Mouse (Mus musculus): Measurements from ENCODE around the gene Phgr1.

Gene Phgr1

GRCm38 (mm10) chr2:118772158-118772874 lies at the start of gene Phgr1:
Gene Phgr1, plus strand, starts transcription at chr2:118772769.
- no peak for DNase-seq (ENCODE audit: low read depth, low spot score)

GRCm38 (mm10) chr2:118723693-118724486 lies 48.7 kb upstream of the Phgr1 start:
- DNase-seq (ENCODE audit: low read depth, low spot score) = no peak

DNA sequence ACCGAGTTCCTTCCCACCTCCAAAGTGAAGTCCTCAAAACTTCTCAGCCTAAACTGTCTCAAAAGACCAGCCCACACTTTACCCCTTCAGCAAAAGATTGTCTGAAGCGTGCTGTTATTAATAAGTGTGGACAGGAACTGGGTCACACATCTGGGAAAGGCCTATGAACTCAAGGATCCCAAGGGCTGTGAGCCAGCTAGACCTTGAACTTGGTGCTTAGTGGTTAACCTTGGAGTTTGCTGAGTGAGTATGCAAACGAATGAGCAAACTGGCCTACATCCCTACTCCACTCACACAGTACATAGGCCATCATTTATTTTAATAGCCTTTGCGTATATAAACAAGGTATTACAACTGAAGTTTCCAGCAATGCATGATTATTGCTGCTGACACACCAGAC lies 47.1 kb upstream of the Phgr1 start:
- no peak for DNase-seq (ENCODE audit: low read depth, low spot score)

GRCm38 (mm10) chr2:118726873-118727272 lies 45.7 kb upstream of the Phgr1 start:
- DNase-seq (ENCODE audit: low read depth, low spot score) = no peak

GRCm38 (mm10) chr2:118727911-118728310 lies 44.7 kb upstream of the Phgr1 start:
- DNase-seq (ENCODE audit: low read depth, low spot score) = no peak

- DNase-seq (ENCODE audit: low read depth, low spot score) = peak; percentile 67
Measured at GRCm38 (mm10) chr2:118728337-118728736, 44.2 kb upstream of the Phgr1 start, which contains the start of gene Plcb2. Gene Plcb2, minus strand, starts transcription at chr2:118728438.

DNA sequence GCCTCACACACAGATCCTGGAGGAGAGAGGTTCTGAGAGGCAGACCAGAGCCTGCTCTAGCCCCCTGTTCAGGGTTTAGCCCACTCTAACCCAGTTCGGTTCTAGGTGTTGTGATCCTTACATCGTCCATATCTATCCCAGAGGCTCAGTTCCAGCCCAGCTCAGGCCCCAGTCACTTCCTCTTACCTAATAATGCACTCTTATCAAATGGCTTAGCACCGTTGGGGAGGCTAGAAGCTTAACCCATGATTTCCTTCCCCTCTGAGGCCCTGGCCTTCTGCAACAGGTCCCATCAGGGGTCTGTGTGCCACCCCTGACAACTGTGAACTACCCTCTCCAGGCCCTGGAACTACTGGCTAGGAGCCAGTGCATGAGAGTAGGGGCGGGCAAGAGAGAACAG lies 43.4 kb upstream of the Phgr1 start:
- no peak for DNase-seq (ENCODE audit: low read depth, low spot score)

DNA sequence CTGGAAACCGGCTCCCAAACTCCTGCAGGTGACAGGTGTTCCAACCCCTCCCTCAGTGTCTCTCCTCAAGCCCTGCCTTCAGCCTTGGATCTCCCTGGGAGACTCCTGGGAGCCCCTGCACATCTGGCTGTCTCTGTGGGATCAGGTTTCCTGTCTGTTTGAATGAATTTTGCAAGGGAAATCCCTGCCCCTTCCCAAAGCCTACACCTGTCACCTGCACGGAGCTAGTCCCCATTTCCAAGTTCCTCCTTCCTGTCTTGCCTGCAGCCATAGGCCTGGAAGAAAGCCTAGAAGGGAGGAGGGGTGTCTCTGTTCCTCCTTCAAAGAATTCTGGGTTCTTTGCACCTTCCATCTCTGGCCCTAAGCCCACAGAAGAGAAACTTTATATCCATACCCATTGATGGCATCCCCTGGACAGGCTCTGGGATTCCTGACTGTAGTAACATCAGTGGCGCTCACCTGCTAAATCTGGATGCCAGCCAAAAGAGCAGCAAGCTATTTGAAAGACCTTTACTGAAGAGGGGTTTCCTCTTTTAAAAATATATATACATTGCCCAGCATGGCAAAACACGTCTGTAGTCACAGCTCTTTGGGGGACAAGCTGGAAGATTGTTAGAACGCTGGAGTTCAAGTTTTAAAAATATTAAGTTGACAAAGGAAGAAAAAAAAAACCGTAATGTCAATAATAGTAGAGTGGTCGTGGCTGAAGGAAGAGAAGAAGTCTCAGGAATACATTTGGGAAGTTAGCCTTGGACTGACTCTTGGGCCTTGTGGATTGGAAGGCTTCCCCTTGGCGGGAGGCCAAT lies 42.5 kb upstream of the Phgr1 start:
- DNase-seq (ENCODE audit: low read depth, low spot score) = no peak

- DNase-seq (ENCODE audit: low read depth, low spot score) = peak; percentile 66
Measured at GRCm38 (mm10) chr2:118730622-118730915, 42.0 kb upstream of the Phgr1 start.

DNA sequence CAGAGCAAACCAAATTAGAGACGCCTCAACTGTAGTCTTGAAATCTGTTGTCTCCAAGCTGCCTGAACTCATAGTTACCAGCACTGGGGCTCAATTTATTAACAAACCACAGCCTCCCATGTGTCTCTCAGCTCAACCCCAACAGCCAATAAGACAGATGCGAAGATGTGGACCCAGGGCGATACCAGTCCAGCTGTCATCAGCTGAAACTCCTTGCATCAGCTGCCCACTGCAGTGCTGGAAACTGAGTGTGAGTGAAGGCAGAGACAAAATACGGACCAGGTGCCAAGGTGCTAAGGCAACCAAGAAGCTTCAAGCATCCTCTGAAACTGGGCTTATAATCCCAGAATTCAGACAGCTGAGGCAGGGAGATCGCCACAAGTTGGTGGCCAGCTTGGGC lies 40.6 kb upstream of the Phgr1 start:
- no peak for DNase-seq (ENCODE audit: low read depth, low spot score)

- no peak for DNase-seq (ENCODE audit: low read depth, low spot score)
Measured at GRCm38 (mm10) chr2:118733341-118733740, 39.2 kb upstream of the Phgr1 start.

DNA sequence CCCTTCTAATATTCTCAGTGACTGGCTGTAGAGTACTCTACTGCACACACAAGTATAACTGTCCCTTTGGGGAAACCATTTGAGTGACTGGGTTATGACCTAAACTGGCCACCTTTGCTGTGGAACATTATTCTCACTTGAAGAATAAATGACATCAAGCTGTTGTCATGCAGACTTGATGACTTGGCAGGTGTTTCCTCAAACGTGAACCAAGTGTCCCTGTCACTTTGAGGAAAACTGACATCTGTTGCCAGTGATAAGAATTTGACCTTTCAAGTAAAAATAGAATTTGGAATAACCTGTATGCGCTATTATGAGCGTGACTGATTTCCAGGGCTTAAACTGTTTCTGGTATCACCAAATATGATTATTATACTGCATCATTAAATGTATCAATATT lies 32.2 kb upstream of the Phgr1 start:
- no peak for DNase-seq (ENCODE audit: low read depth, low spot score)

GRCm38 (mm10) chr2:118741183-118741582 lies 31.4 kb upstream of the Phgr1 start:
- no peak for DNase-seq (ENCODE audit: low read depth, low spot score)

DNA sequence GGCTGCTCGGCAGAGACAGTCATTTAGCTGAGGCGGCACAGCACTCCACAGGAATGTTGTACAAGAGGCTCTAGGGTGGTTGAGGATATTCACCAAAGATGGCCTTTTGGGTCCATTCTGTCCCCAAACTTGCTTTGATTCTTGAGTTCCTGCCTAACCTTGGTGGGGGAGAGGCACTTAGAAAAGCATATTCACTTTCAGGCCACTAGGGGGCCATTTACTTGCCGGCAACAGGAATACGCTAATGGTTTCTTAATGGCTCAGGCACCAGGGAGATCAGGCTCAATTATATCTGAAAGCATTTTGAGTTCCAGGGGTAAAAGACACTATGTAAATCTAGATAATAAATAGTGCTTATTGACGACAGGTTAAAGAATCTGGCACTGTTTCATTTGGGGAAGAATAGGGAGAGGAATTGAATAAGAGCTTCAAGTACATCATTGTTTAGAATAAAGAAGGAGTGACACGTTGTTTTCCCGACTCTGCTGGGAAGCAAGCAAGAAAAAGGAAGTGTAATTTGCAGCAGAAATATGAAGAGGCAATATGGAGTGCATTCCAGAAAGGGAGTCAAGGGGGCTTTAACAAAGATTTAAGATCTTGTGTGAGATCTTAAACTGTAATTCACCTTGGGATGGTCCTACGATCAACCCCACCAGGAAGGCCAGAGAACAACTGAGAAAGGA lies 29.2 kb upstream of the Phgr1 start:
- DNase-seq (ENCODE audit: low read depth, low spot score) = peak; percentile 77

DNA sequence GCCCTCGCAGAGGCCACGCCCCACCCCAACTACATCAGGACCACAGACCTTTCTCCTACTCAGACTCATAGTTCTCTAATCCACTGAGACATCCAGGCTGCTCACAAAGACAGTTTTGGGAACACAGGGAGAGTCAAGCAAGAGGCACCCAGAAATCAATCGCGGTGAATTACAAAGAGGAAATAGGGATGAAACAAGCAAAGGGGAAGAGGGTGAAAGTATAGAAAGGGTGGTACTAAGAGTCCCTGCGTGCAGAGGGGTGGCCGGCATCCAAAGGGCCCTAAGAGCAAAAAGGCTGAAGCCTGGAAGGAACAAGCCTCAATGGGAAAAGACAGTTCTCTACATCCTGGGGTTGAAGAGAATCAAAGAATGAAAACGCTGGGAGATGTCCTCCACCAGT lies 27.9 kb upstream of the Phgr1 start:
- DNase-seq (ENCODE audit: low read depth, low spot score) = no peak

- peak; percentile 89 for DNase-seq (ENCODE audit: low read depth, low spot score)
Measured at GRCm38 (mm10) chr2:118745232-118745884, 27.2 kb upstream of the Phgr1 start, which contains the start of gene Inafm2. Gene Inafm2, plus strand, starts transcription at chr2:118745758.

GRCm38 (mm10) chr2:118745915-118746901 lies 26.4 kb upstream of the Phgr1 start:
- DNase-seq (ENCODE audit: low read depth, low spot score) = peak; percentile 58

GRCm38 (mm10) chr2:118747301-118747960 lies 25.1 kb upstream of the Phgr1 start:
- peak; percentile 58 for DNase-seq (ENCODE audit: low read depth, low spot score)

GRCm38 (mm10) chr2:118749341-118749884 lies 23.2 kb upstream of the Phgr1 start:
- no peak for DNase-seq (ENCODE audit: low read depth, low spot score)

All from CD4-positive, CD25-positive, alpha-beta regulatory T cell, adult 2 months (primary cell).